Mouse (Mus musculus) embryonic fibroblast, embryonic 13.5 days (primary cell): ENCODE data around the gene Spsb1. TPM values are rescaled to one million over a fixed set of nuclear protein-coding genes. Genes with fewer than 3 reads are reported as not detected.

ENCODE experiments used
- H3K27ac ChIP-seq: 2 replicates; pipeline ENCODE4 v1.5.1; 2012; ENCODE audit warnings: low read length, control low read depth, inconsistent platforms; ENCODE audit not compliant: insufficient read depth
- H3K4me1 ChIP-seq: 2 replicates; pipeline ENCODE4 v1.6.1; 2011; ENCODE audit warnings: low read length; ENCODE audit not compliant: control insufficient read depth, insufficient read depth
- H3K4me3 ChIP-seq: 2 replicates; pipeline ENCODE4 v1.5.1; 2011; ENCODE audit warnings: mild to moderate bottlenecking, control low read depth, low read length; ENCODE audit not compliant: insufficient read depth
- CTCF ChIP-seq: IDR thresholded peaks from 2 replicates; pipeline ENCODE4 v1.5.1; 2011; ENCODE audit warnings: mild to moderate bottlenecking, control low read depth, low read length, moderate library complexity, borderline replicate concordance; ENCODE audit not compliant: insufficient read depth
- POLR2A ChIP-seq: IDR thresholded peaks from 2 replicates; pipeline ENCODE4 v1.6.1; 2011; ENCODE audit warnings: low read depth, mild to moderate bottlenecking, control low read depth, low read length, moderate library complexity
- polyA plus RNA-seq: library from polyadenylated mRNA; stranded (reverse); fragments of >200 nt; gene quantifications from 2 replicates; pipeline ENCODE4 v1.2.4, GENCODE M21; 2011; ENCODE audit warnings: low read depth; ENCODE audit not compliant: missing spikeins, insufficient read length

Spsb1 gene
- polyA plus RNA-seq, 1 experiment: 36.4 TPM

- Histone ChIP-seq H3K4me1 (peaks cover 15% of the 10 kb centered on the region), H3K27ac (no peak overlapping the region), H3K4me3 (no peak overlapping the region)
- no peak for TF ChIP-seq CTCF
- TF ChIP-seq POLR2A: no peak
Measured at GRCm38 (mm10) chr4:149878021-149878449, 76.8 kb downstream of the Spsb1 start.

GRCm38 (mm10) chr4:149877202-149877601 lies 77.6 kb downstream of the Spsb1 start:
- Histone ChIP-seq H3K4me1 (peaks cover 15% of the 10 kb centered on the region), H3K27ac (no peak overlapping the region), H3K4me3 (no peak overlapping the region)
- no peak for TF ChIP-seq CTCF
- TF ChIP-seq POLR2A: no peak

DNA sequence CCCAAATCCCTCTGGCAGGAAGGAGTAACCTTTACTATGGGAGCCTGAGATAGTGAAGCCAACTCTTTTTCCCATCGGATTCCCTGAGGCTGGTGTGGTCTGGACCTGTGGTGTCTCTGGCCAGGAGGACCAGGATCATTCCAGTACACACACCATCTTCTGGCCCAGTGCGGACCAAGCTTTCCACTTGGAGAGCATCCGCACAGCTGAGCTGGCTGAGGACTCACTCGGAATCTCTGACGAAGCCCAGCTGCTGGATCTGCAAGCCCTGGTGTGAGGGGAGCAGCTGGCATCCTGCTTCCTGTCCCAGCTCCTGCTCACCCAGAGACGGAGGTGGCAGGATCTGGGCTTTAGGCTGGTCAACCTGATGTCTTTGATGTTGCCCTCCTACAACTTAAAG lies 78.1 kb downstream of the Spsb1 start:
- H3K4me3 ChIP-seq: no peak overlapping the region
- H3K4me1 ChIP-seq: peaks cover 15% of the 10 kb centered on the region
- no peak for TF ChIP-seq CTCF
- TF ChIP-seq POLR2A: no peak
- no peak overlapping the region for H3K27ac ChIP-seq

- TF ChIP-seq CTCF: no peak
- H3K27ac ChIP-seq: peak overlapping the region; percentile 47
- H3K4me3 ChIP-seq: no peak overlapping the region
- H3K4me1 ChIP-seq: peaks cover 15% of the 10 kb centered on the region
Measured at GRCm38 (mm10) chr4:149875986-149876501, 78.8 kb downstream of the Spsb1 start.

DNA sequence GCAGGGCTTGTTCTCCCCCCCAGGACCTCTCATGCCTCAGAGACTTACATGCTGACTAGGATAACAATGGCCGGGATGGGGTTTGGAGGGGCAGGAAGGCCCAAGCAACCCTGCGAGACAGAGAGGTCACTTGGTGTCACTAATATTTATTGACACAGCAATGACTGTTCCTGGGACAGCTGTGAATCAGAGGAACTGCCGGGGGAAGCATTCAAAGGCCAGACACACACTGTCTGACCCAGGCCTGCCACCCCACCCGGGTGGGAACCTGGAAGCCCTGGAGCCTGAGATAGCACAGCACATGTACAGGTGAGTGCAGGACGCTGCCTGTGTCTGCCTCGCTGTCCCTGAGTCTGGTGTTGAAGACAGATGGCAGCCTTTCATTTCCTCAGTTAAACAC lies 79.5 kb downstream of the Spsb1 start:
- H3K27ac ChIP-seq: peak overlapping the region; percentile 47
- H3K4me1 ChIP-seq: peaks cover 15% of the 10 kb centered on the region

DNA sequence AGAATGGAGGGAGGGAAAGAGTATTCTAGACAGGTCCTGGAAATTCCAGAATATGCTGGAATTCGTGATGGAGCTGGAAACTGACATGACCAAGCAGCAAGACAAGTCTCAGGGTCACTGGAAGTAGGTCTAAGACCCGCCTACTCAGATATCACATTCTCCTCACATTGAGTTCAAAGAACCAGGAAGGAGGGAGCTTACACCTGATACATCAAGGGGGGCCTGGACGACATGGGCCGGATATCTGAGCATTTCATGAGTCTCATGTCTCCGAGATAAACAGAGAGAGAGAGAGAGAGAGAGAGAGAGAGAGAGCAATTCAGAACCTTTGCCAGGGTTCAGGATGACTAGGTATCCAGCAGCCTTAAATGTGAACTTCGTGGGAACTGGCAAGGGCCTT lies 82.6 kb downstream of the Spsb1 start:
- H3K4me3 ChIP-seq: no peak overlapping the region
- no peak overlapping the region for H3K27ac ChIP-seq
- TF ChIP-seq CTCF (no peak), POLR2A (no peak)

More for the DNA sequence above, 79.5 kb downstream of the Spsb1 start:
- no peak overlapping the region for H3K4me3 ChIP-seq
- TF ChIP-seq CTCF: no peak
- TF ChIP-seq POLR2A: no peak

DNA sequence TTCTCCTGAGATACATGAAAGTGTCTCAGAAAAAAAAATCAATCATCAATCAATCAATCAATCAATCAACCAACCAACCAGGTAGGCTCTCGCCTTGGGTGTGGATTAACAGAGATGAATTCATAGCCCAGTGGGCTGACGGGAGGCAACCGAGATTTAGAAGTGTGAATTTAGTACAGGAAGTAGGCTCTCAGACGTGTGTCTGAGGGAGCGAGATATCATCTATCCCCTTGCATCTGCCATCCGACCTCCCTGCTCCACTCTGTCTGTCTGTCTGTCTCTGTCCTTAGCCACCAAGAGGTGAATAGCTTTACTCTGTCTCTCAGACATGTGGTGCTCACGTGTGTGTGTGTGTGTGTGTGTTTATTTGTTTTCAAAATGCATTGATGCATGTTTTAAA lies 83.3 kb downstream of the Spsb1 start:
- Histone ChIP-seq H3K4me3 (no peak overlapping the region), H3K27ac (no peak overlapping the region), H3K4me1 (peaks cover 8% of the 10 kb centered on the region)
- TF ChIP-seq CTCF: no peak
- TF ChIP-seq POLR2A: no peak

More for the DNA sequence above, 82.6 kb downstream of the Spsb1 start:
- peaks cover 15% of the 10 kb centered on the region for H3K4me1 ChIP-seq

- no peak overlapping the region for H3K27ac ChIP-seq
- TF ChIP-seq POLR2A (no peak), CTCF (no peak)
- H3K4me1 ChIP-seq: peaks cover 4% of the 10 kb centered on the region
- H3K4me3 ChIP-seq: no peak overlapping the region
Measured at GRCm38 (mm10) chr4:149871014-149871413, 83.8 kb downstream of the Spsb1 start.

DNA sequence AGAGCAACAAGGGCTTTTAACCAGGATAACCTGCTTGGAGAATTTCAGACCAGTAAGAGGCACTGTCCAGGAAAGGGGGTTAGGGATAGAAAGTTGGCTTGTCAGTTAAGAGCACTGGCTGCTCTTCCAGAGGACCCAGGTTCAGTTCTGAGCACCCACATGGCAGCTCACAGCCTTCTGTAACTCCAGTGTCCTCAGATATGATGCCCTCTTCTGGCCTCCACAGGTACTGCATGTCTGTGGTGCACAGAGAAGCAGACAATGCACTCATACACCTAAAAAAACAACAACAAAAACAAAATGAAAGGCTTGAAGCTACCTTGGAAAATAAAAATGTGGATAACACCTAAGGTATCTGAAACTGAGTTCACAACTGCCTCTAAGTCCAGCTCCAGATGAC lies 84.4 kb downstream of the Spsb1 start:
- TF ChIP-seq CTCF (peak; percentile 15; the same call in 1 of the 2 replicates), POLR2A (no peak)
- Histone ChIP-seq H3K4me1 (no peaks in the 10 kb centered on the region), H3K4me3 (no peak overlapping the region), H3K27ac (no peak overlapping the region)

DNA sequence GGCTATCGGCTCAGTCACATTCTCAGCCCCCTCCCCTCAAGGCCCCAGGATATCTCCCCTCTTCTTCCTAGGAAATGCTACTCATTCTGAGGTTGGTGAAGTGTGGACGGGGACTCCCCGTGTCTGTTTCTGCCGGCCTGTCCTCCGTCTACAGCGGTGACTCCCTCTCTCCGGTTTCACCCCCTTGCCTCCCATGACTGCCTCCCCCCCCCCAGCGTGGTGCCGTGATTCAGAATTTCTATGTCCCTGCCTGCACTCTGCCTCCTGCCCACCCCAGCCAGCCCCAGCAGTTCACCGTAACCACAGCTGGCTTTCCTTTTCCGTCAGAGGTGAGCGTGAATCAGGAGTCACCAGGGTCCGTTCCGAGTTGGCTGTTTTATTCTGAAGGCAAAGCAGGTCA lies 86.1 kb downstream of the Spsb1 start:
- Histone ChIP-seq H3K4me1 (no peaks in the 10 kb centered on the region), H3K4me3 (no peak overlapping the region), H3K27ac (no peak overlapping the region)
- TF ChIP-seq CTCF (no peak), POLR2A (no peak)

- H3K27ac ChIP-seq: no peak overlapping the region
Measured at GRCm38 (mm10) chr4:149868009-149868408, 86.8 kb downstream of the Spsb1 start.

More at GRCm38 (mm10) chr4:149868009-149868408, 86.8 kb downstream of the Spsb1 start:
- TF ChIP-seq POLR2A (no peak), CTCF (no peak)
- Histone ChIP-seq H3K4me1 (no peaks in the 10 kb centered on the region), H3K4me3 (no peak overlapping the region)
